Mouse (Mus musculus) erythroblast, embryonic 14.5 days (primary cell): ENCODE data around the gene Cd200r3. TPM values are rescaled to one million over a fixed set of nuclear protein-coding genes. Genes with fewer than 3 reads are reported as not detected.

ENCODE experiments used
- H3K27me3 ChIP-seq: 2 replicates; pipeline ENCODE4 v1.6.1; 2012; ENCODE audit warnings: inconsistent platforms; ENCODE audit not compliant: control insufficient read depth
- H3K36me3 ChIP-seq: 2 replicates; pipeline ENCODE4 v1.6.1; 2012; ENCODE audit warnings: mild to moderate bottlenecking, inconsistent platforms; ENCODE audit not compliant: control insufficient read depth
- H3K4me1 ChIP-seq: 2 replicates; pipeline ENCODE4 v1.6.1; 2012; ENCODE audit warnings: inconsistent platforms; ENCODE audit not compliant: control insufficient read depth
- H3K4me3 ChIP-seq: replicated peaks from 2 replicates; pipeline ENCODE3; 2012; ENCODE audit warnings: moderate library complexity, mild to moderate bottlenecking, inconsistent platforms
- H3K9me3 ChIP-seq: 2 replicates; pipeline ENCODE4 v1.6.1; 2012; ENCODE audit warnings: low read length, inconsistent platforms, mixed read lengths; ENCODE audit not compliant: control insufficient read depth
- GATA1 ChIP-seq: IDR thresholded peaks from 2 replicates; pipeline ENCODE4 v1.6.1; 2012; ENCODE audit warnings: low read length, inconsistent platforms, mixed read lengths
- TAL1 ChIP-seq: IDR thresholded peaks from 3 replicates; pipeline ENCODE4 v1.6.1; 2012; ENCODE audit warnings: low read length, inconsistent platforms, mixed read lengths
- polyA plus RNA-seq: library from polyadenylated mRNA; stranded (reverse); fragments of >175 nt; gene quantifications from 2 replicates; pipeline ENCODE4 v1.2.3, GENCODE M21; 2012

The Cd200r3 gene
- polyA plus RNA-seq = not detected in 2 replicates

- H3K9me3 ChIP-seq = no peaks in the 10 kb centered on the region
- H3K36me3 ChIP-seq = no peaks in the 10 kb centered on the region
- no peak for TF ChIP-seq TAL1
- TF ChIP-seq GATA1 = no peak
- no peaks in the 10 kb centered on the region for H3K4me1 ChIP-seq
- no peaks in the 10 kb centered on the region for H3K27me3 ChIP-seq
- H3K4me3 ChIP-seq = no peak within 1 kb of the TSS
Observed at GRCm38 (mm10) chr16:44943468-44943867, at the start of gene Cd200r3. Cd200r3 (plus strand) TSS chr16:44943678.

GRCm38 (mm10) chr16:44932016-44932415 is 11.5 kb upstream of the Cd200r3 start:
- no peaks in the 10 kb centered on the region for H3K36me3 ChIP-seq
- TF ChIP-seq GATA1 (no peak), TAL1 (no peak)
- H3K9me3 ChIP-seq = no peaks in the 10 kb centered on the region
- H3K4me3 ChIP-seq = no peak overlapping the region
- H3K27me3 ChIP-seq = no peaks in the 10 kb centered on the region
- H3K4me1 ChIP-seq = no peaks in the 10 kb centered on the region

GRCm38 (mm10) chr16:44951360-44952114 is 8.1 kb downstream of the Cd200r3 start:
- H3K4me1 ChIP-seq = no peaks in the 10 kb centered on the region
- H3K4me3 ChIP-seq = no peak overlapping the region
- TF ChIP-seq GATA1 (no peak), TAL1 (no peak)

GRCm38 (mm10) chr16:44962296-44962695 is 18.8 kb downstream of the Cd200r3 start:
- Histone ChIP-seq H3K9me3 (no peaks in the 10 kb centered on the region), H3K27me3 (no peaks in the 10 kb centered on the region), H3K4me1 (no peaks in the 10 kb centered on the region), H3K36me3 (no peaks in the 10 kb centered on the region), H3K4me3 (no peak overlapping the region)
- no peak for TF ChIP-seq TAL1

More at GRCm38 (mm10) chr16:44951360-44952114, 8.1 kb downstream of the Cd200r3 start:
- Histone ChIP-seq H3K36me3 (no peaks in the 10 kb centered on the region), H3K27me3 (no peaks in the 10 kb centered on the region), H3K9me3 (no peaks in the 10 kb centered on the region)

- H3K4me1 ChIP-seq = no peaks in the 10 kb centered on the region
- H3K36me3 ChIP-seq = no peaks in the 10 kb centered on the region
- H3K4me3 ChIP-seq = no peak overlapping the region
- H3K27me3 ChIP-seq = no peaks in the 10 kb centered on the region
- H3K9me3 ChIP-seq = no peaks in the 10 kb centered on the region
- TF ChIP-seq GATA1 (no peak), TAL1 (no peak)
Observed at GRCm38 (mm10) chr16:44962777-44963176, 19.3 kb downstream of the Cd200r3 start.

GRCm38 (mm10) chr16:44964526-44965374 is 21.3 kb downstream of the Cd200r3 start:
- H3K4me3 ChIP-seq = no peak overlapping the region
- no peaks in the 10 kb centered on the region for H3K9me3 ChIP-seq
- no peaks in the 10 kb centered on the region for H3K36me3 ChIP-seq
- TF ChIP-seq TAL1 (no peak), GATA1 (no peak)
- no peaks in the 10 kb centered on the region for H3K4me1 ChIP-seq
- no peaks in the 10 kb centered on the region for H3K27me3 ChIP-seq

GRCm38 (mm10) chr16:44965428-44965827 is 21.9 kb downstream of the Cd200r3 start:
- Histone ChIP-seq H3K27me3 (no peaks in the 10 kb centered on the region), H3K4me3 (no peak overlapping the region)
- TF ChIP-seq TAL1 = no peak
- TF ChIP-seq GATA1 = no peak

GRCm38 (mm10) chr16:44965890-44966289 is 22.4 kb downstream of the Cd200r3 start:
- TF ChIP-seq GATA1 = no peak
- no peak for TF ChIP-seq TAL1
- Histone ChIP-seq H3K27me3 (no peaks in the 10 kb centered on the region), H3K4me3 (no peak overlapping the region), H3K9me3 (no peaks in the 10 kb centered on the region), H3K36me3 (no peaks in the 10 kb centered on the region), H3K4me1 (no peaks in the 10 kb centered on the region)

More at GRCm38 (mm10) chr16:44965428-44965827, 21.9 kb downstream of the Cd200r3 start:
- Histone ChIP-seq H3K9me3 (no peaks in the 10 kb centered on the region), H3K36me3 (no peaks in the 10 kb centered on the region), H3K4me1 (no peaks in the 10 kb centered on the region)

- Histone ChIP-seq H3K36me3 (no peaks in the 10 kb centered on the region), H3K4me3 (no peak overlapping the region), H3K4me1 (no peaks in the 10 kb centered on the region), H3K27me3 (no peaks in the 10 kb centered on the region), H3K9me3 (no peaks in the 10 kb centered on the region)
- TF ChIP-seq GATA1 = no peak
- no peak for TF ChIP-seq TAL1
Observed at GRCm38 (mm10) chr16:44966891-44967290, 23.4 kb downstream of the Cd200r3 start.
